Mouse (Mus musculus) spleen, postnatal 10 days (tissue): ENCODE data around the gene Arv1.
A peak's percentile ranks its signal among the peaks of the same experiment; 100 is the strongest.

Source experiments
- DNase-seq, 2 experiments: peaks; one replicate each; pipeline ENCODE4 v3.0.0; 2021 to 2022; ENCODE audit warnings: low spot score in 2 of 2

Arv1 gene

GRCm38 (mm10) chr8:124724301-124724700, 2.4 kb downstream of the Arv1 start:
- DNase-seq: no peak

DNA sequence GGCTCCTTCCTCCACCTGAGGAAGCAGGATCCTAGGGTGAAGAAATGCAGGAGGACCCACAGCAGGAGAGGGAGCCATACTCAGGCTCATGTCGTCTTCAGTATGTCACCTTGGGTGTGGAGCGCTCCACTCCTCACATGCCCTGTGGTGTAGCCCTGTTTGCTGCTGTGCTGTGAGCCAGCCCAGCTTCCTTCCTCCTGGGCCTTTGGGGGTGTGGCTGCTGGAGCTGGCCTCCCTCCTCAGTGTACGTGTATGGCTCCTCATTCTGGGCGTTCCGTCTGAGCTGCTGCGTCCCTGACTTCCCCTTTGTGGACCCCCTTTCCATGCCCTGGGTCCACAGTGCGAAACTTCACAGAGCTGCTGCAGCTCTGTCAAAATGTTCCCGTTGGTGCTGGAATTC, 10.9 kb downstream of the Arv1 start:
- no peak for DNase-seq

DNA sequence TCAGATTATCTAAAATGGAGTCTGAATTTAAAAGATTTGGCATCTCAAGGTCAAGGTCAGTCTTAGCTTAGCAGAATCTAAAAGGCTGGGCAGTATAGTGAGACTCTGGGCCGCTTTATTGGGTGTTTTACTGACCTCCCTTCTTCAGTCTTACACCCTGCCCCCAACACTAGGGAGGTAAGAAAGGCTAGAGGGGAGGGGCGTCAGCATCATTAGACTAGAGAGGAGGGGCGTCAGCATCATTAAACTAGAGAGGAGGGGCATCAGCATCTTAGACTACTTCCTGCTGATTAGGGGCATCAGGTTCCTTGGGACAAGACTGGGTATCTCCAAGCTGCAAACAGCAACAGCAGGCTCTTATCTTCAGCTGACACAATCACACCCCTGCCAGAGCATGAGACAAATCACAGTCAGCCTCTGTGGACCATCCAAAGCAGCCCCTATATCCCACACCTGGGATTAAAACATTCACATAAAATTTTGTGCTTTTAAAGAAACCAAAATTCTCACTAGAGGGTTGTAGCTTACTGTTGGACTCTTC, 13.5 kb downstream of the Arv1 start:
- DNase-seq: no peak

GRCm38 (mm10) chr8:124739268-124739667, 17.3 kb downstream of the Arv1 start:
- peak in 1 of 2 experiments; percentile 49 for DNase-seq

DNA sequence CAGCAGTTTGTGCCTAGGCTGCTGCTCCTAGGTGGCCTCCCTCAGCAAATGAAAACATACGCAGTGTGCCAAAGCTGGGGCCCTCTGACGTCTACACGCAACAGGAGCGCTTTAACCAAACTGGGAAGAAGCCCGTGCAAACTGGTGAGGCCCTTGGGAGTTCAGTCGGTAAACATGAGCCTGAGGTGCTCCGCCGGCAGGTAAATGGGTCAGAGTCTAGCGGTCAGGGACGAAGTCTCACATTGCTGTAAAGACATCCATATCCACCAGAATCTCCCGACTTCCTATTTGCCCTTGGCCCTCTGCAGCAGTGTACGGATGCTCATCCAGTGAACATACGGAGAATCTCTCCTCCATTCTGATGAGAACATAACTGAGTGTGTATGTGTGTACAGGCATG, 24.7 kb downstream of the Arv1 start:
- no peak for DNase-seq

DNA sequence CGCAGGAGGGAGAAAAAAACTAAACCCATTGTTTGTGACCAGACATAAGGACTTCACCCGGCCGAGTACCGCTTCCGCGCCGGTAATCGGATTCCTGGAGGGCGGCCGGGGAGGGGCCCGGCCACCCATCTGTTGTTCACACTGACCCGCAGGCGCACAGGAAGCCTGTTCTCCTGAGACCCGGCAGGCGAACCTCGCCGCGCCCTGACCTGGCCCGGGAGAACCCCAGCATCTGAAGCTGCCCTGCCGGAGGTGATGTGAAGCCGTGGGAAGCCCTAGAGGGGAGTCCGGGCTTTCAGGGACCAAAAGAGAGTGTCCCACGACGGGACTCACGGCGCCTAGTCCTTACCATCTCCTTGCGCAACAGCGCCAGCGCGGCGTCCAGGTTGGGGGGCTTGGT, 29.3 kb downstream of the Arv1 start:
- peak in 1 of 2 experiments; percentile 20 for DNase-seq

DNA sequence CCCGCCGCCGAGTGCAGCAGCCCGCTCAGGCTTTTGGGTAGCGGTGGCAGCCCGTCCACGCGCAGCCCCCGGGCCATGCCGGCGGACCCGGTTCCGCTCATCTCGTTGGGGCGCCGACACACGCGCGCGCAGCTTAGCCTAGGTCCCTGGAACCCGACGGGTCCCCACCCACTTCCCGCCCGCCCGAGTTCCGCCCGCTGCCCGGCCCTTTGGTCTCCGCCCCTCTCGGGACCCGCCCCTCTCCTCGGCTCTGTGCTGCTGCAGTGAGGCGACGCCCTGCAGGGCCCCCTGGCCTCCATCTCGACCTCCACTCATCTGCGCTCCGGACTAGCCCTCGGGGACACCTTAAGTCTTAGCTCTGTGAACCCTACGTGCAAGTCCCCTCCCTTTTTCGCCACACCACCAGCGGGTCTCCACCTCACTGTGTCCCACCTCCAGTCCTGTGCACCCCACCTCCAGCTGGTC, 29.8 kb downstream of the Arv1 start, which contains the start of gene Fam89a:
TSS of gene Fam89a (minus strand) at position 124 of the 465 bp plus-strand sequence.
- peak; percentile 24 to 71 for DNase-seq

GRCm38 (mm10) chr8:124752325-124752862, 30.5 kb downstream of the Arv1 start:
- no peak for DNase-seq

GRCm38 (mm10) chr8:124754101-124754791, 32.3 kb downstream of the Arv1 start:
- no peak for DNase-seq

DNA sequence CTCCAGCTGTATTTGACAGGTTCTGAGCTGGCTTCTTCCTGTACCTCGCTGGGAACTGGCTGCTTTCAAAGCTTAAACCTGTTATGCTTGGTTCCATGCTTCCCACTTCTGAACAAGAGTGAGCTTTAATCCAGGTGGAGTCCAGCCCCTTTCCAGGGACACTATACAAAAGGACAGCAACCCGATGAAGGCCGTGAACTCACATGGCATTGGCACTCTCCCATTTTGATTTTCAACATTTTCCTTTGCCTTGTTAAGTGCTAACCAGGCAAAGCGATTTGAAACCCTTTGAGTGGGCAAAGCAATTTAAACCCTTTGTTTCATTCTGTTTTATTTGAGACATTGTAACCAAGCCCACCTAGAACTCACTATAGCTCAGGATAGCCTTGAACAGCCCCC, 32.9 kb downstream of the Arv1 start:
- no peak for DNase-seq

DNA sequence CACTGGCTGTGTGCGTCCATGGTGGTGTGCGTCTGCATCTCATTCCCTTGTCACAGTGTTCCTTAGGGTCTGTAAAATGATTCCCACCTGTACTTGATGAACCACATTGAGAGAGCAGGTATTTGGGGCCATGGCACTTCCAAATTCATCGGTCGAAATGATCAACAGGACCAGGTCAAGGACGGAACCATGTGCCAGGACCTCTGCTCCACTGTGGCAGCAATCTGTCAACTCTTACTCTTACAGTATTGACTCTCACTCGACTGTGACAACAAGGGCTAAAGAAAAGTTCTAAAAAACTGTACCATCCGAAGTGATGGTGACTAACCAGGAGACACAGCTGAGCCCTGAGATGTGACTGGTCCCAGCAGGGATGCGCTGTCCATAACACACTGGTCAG, 33.5 kb downstream of the Arv1 start:
- no peak for DNase-seq

DNA sequence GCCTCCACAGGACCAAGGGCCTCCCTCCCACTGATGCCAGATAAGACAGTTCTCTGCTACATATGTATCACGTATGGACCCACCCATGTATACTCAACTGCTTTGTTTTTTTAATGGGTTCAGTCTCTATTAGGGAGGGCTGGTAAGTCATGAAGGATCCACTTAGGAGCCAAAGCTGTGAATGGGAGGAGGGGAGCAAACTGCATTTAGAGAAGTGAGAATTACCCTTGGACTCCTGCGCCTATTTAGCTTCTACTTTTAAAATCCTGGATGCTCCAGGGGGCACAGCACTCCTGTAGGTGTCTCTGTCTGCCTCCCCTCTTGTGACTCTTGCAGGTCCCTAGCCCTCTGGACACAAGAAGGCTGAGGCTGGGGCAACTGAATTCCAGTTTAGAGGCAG, 34.2 kb downstream of the Arv1 start:
- DNase-seq: no peak

GRCm38 (mm10) chr8:124756601-124757000, 34.7 kb downstream of the Arv1 start:
- DNase-seq: no peak

- DNase-seq: peak in 1 of 2 experiments; percentile 73
Measured at GRCm38 (mm10) chr8:124758544-124758943, 36.6 kb downstream of the Arv1 start.

DNA sequence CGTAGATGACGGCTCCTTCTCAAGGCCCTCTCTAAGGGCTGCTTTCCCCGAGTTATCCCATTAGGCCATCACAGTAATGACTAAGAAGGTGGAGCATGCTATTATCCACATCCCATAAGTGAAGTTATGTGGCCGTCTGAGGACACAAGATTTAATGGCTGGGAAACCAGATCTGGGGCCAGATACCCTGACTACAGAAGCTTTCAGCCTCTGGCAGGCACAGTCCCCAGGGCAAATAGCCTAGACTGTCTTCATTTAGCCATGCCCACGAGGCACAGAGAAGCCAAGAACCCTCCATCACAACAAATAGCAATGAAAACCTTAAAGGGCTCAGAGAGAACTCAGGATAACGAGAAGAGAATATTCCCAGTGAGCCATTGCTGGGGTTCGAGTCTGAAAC, 41.1 kb downstream of the Arv1 start:
- DNase-seq: no peak

GRCm38 (mm10) chr8:124772389-124772788, 50.5 kb downstream of the Arv1 start:
- DNase-seq: no peak

GRCm38 (mm10) chr8:124775695-124776094, 53.8 kb downstream of the Arv1 start:
- DNase-seq: peak; percentile 33 to 76

- no peak for DNase-seq
Measured at GRCm38 (mm10) chr8:124780236-124780635, 58.3 kb downstream of the Arv1 start.

DNA sequence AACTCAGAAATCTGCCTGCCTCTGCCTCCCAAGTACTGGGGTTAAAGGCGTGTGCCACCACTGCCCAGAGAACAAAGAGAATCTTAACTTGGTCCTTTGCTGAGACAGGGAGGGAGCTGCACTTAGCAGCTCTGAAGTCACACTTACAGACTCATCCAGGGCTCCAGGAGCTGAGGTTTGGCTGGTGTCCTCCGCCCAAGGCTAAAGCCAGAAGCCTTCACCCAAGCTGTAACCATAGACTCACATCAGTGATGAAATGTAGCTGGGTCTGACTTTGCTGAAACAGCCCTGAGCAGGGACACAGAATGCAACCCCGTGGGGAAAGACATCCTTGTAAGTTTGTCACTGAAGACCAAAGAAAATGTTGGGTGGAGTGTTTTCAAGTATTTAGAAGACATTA, 60.5 kb downstream of the Arv1 start:
- no peak for DNase-seq

DNA sequence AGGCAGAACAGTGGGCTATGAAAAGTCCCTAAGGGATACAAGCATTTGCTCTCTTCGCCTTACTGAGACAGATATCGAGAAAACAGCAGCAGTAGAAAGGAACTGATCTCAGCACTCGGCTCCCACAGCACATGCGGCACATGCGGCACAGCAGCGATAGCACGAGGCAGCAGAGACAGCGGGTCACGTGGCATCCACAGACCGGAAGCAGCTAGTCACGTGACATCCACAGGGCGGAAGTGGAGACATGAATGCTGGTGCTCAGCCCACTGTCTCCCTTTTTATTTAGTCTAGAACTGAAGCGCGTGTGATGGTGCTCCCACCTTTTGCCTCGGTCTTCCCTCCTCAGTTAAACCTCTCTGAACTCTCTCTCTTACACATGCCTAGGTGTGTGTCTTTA, 61.3 kb downstream of the Arv1 start:
- DNase-seq: no peak
